19 mouse cellular contexts compared by ENCODE assay signal in genomic region chr7:98358016-98358415, GRCm38 (mm10). TPM values are rescaled to one million over a fixed set of nuclear protein-coding genes. Genes with fewer than 3 reads are reported as not detected.
DNase-seq lines count a peak whose midpoint lies in the region; ATAC-seq and TF ChIP-seq lines count a peak whose summit lies in the region.
"Had no signal": no experiment of that assay in that cellular context is flagged by ENCODE, and none has a peak within 500 bp of the region (broad histone marks: within the 10 kb centered on the region; RNA-seq: fewer than 3 reads in every experiment).

No protein-coding gene starts in this region.

- ATAC-seq in cerebellum, adult (ENCODE audit: insufficient number of reproducible peaks, low FRiP score, low TSS enrichment): no peak
- ATAC-seq in kidney, embryonic 16.5 days (ENCODE audit: low FRiP score, low TSS enrichment): no peak
- ATAC-seq in midbrain, postnatal 0 days (ENCODE audit: low FRiP score): no peak
- ATAC-seq in limb, embryonic 13.5 days (ENCODE audit: low FRiP score, low read depth): no peak
- ATAC-seq: CD4-positive, CD25-positive, alpha-beta regulatory T cell, adult 4 months; intestine, embryonic 16.5 days had no signal

- no peak overlapping the region for H3K27ac ChIP-seq in kidney, adult 2 months (ENCODE audit: insufficient read depth, low read depth, low read length)
- no peak overlapping the region for H3K27ac ChIP-seq in kidney, embryonic 16.5 days (ENCODE audit: low read length)
- 0 out of 2 replicates have a peak overlapping the region, but pooled peaks have one; percentile 28 for H3K27ac ChIP-seq in midbrain, embryonic 10.5 days (replicated peaks)
- H3K27ac ChIP-seq in midbrain, postnatal 0 days (ENCODE audit: low read depth, low read length): no peak overlapping the region
- no peak overlapping the region for H3K27ac ChIP-seq in limb, embryonic 13.5 days
- H3K27ac ChIP-seq: heart, embryonic 13.5 days; layer of hippocampus, adult 2 months had no signal

- H3K4me2 ChIP-seq in kidney, embryonic 16.5 days (replicated peaks; ENCODE audit: low read depth, low read length): no peak overlapping the region
- H3K4me2 ChIP-seq in midbrain, postnatal 0 days (ENCODE audit: low read depth, low read length, poor library complexity, severe bottlenecking): no peak overlapping the region
- H3K4me2 ChIP-seq in limb, embryonic 13.5 days (replicated peaks): peak overlapping the region; percentile 87
- H3K4me2 ChIP-seq: heart, embryonic 13.5 days had no signal

- DNase-seq in cerebellum, postnatal 10 days: peak; percentile 13 to 19
- peak; percentile 61 for DNase-seq in kidney, adult 2 months
- no peak for DNase-seq in midbrain, embryonic 10.5 days (ENCODE audit: low spot score)
- no peak for DNase-seq in midbrain, postnatal 0 days (ENCODE audit: low spot score)
- DNase-seq in adrenal gland, postnatal 14 days: no peak
- DNase-seq: cerebellum, adult 11 months; cerebellum, postnatal 25 days; heart, postnatal 36 days; lung, adult 2 months; lung, postnatal 36 days; thymus, adult 18-20 months had no signal

- no peaks in the 10 kb centered on the region for H3K36me3 ChIP-seq in kidney, adult 2 months (ENCODE audit: control insufficient read depth, insufficient read depth, low read length)
- H3K36me3 ChIP-seq in kidney, embryonic 16.5 days (ENCODE audit: insufficient read depth, low read length): no peaks in the 10 kb centered on the region
- H3K36me3 ChIP-seq in midbrain, embryonic 10.5 days: peaks cover 5% of the 10 kb centered on the region; the same call in 1 of the 2 replicates
- no peaks in the 10 kb centered on the region for H3K36me3 ChIP-seq in midbrain, postnatal 0 days (ENCODE audit: insufficient read depth, low read length)
- H3K36me3 ChIP-seq in limb, embryonic 13.5 days: peaks cover 7% of the 10 kb centered on the region
- H3K36me3 ChIP-seq: G1E had no signal

- 75% methylated on average over 1 of the region's 1 CpGs for WGBS in kidney, adult 2 months
- WGBS in kidney, embryonic 16.5 days: 64% methylated on average over 1 of the region's 1 CpGs
- 61% methylated on average over 1 of the region's 1 CpGs for WGBS in midbrain, embryonic 10.5 days
- WGBS in midbrain, postnatal 0 days: 50% methylated on average over 1 of the region's 1 CpGs
- 55% methylated on average over 1 of the region's 1 CpGs for WGBS in limb, embryonic 13.5 days

- H3K27me3 ChIP-seq in kidney, adult 2 months (replicated peaks; ENCODE audit: control insufficient read depth, insufficient read depth, low read length): no peaks in the 10 kb centered on the region
- H3K27me3 ChIP-seq in kidney, embryonic 16.5 days (ENCODE audit: insufficient read depth, low read length): no peaks in the 10 kb centered on the region
- no peaks in the 10 kb centered on the region for H3K27me3 ChIP-seq in midbrain, embryonic 10.5 days (ENCODE audit: low read depth, poor library complexity, severe bottlenecking)
- H3K27me3 ChIP-seq in midbrain, postnatal 0 days (ENCODE audit: insufficient read depth, low read length): no peaks in the 10 kb centered on the region
- H3K27me3 ChIP-seq in limb, embryonic 13.5 days: no peaks in the 10 kb centered on the region
- H3K27me3 ChIP-seq: heart, embryonic 13.5 days had no signal

- TF ChIP-seq POLR2A in kidney, adult 2 months (IDR thresholded peaks at IDR 0.05; ENCODE audit: low read depth, low read length): no peak

- no peak overlapping the region for H3K4me3 ChIP-seq in kidney, adult 2 months (ENCODE audit: insufficient read depth, low read depth, low read length)
- no peak overlapping the region for H3K4me3 ChIP-seq in kidney, embryonic 16.5 days (ENCODE audit: low read length)
- no peak overlapping the region for H3K4me3 ChIP-seq in midbrain, embryonic 10.5 days
- no peak overlapping the region for H3K4me3 ChIP-seq in midbrain, postnatal 0 days (ENCODE audit: low read depth, low read length)
- H3K4me3 ChIP-seq in limb, embryonic 13.5 days: 0 out of 2 replicates have a peak overlapping the region, but pooled peaks have one; percentile 5
- H3K4me3 ChIP-seq: heart, embryonic 13.5 days; layer of hippocampus, adult 2 months had no signal

- no peaks in the 10 kb centered on the region for H3K9me3 ChIP-seq in kidney, embryonic 16.5 days (ENCODE audit: low read length)
- no peaks in the 10 kb centered on the region for H3K9me3 ChIP-seq in midbrain, embryonic 10.5 days (replicated peaks)
- no peaks in the 10 kb centered on the region for H3K9me3 ChIP-seq in midbrain, postnatal 0 days (ENCODE audit: low read length)
- no peaks in the 10 kb centered on the region for H3K9me3 ChIP-seq in limb, embryonic 13.5 days
- H3K9me3 ChIP-seq: G1E; heart, embryonic 13.5 days had no signal

- H3K9ac ChIP-seq in kidney, embryonic 16.5 days (replicated peaks; ENCODE audit: low read length): no peak overlapping the region; the same call in 1 of the 2 replicates
- no peak overlapping the region for H3K9ac ChIP-seq in midbrain, postnatal 0 days (replicated peaks; ENCODE audit: low read length, poor library complexity, severe bottlenecking)
- H3K9ac ChIP-seq in limb, embryonic 13.5 days: no peak overlapping the region
- H3K9ac ChIP-seq: heart, embryonic 13.5 days had no signal

- peaks cover 30% of the 10 kb centered on the region for H3K4me1 ChIP-seq in kidney, adult 2 months (ENCODE audit: control insufficient read depth, insufficient read depth, low read length)
- peaks cover 44% of the 10 kb centered on the region for H3K4me1 ChIP-seq in kidney, embryonic 16.5 days (ENCODE audit: insufficient read depth, low read length)
- H3K4me1 ChIP-seq in midbrain, embryonic 10.5 days: peaks cover 79% of the 10 kb centered on the region
- peaks cover 21% of the 10 kb centered on the region for H3K4me1 ChIP-seq in midbrain, postnatal 0 days (ENCODE audit: insufficient read depth, low read length)
- peaks cover 74% of the 10 kb centered on the region for H3K4me1 ChIP-seq in limb, embryonic 13.5 days

- TF ChIP-seq CTCF in kidney, adult 2 months (conservative IDR thresholded peaks at IDR 0.05; ENCODE audit: insufficient read depth, insufficient read length, low read depth, low read length): no peak
- no peak for TF ChIP-seq CTCF in midbrain, postnatal 0 days (IDR thresholded peaks at IDR 0.05)

RNA-seq across cellular contexts. Expression of gene Tsku, which starts 3.1 kb away (rescaled TPM):
- polyA plus RNA-seq in kidney, adult 2 months (2012; rRNA removed): 9.5 and 13.1 TPM in 2 replicates
- 7.3 and 9.9 TPM in 2 replicates for polyA plus RNA-seq in kidney, embryonic 16.5 days (2015; fragmentation: Nextera tagmentation; extraction: Ambion mirVana)
- polyA plus RNA-seq in midbrain, embryonic 10.5 days (2016; fragmentation: Nextera tagmentation; extraction: Ambion mirVana): 7.7 and 10.0 TPM in 2 replicates
- total RNA-seq in midbrain, postnatal 0 days (2014; rRNA removed): 30.7 and 32.1 TPM in 2 replicates
- polyA plus RNA-seq in midbrain, postnatal 0 days (2015; fragmentation: Nextera tagmentation; extraction: Ambion mirVana): 6.1 and 7.0 TPM in 2 replicates
- polyA plus RNA-seq in limb, embryonic 13.5 days (2015; fragmentation: Nextera tagmentation; extraction: Ambion mirVana): 22.4 and 23.1 TPM in 2 replicates
- total RNA-seq in adrenal gland, postnatal 14 days (2021): 12.3 and 13.2 TPM in 2 replicates
- total RNA-seq: G1E had no signal
- polyA plus RNA-seq: CD4-positive, CD25-positive, alpha-beta regulatory T cell, adult 4 months; G1E had no signal

RNA-seq across cellular contexts. Expression of gene Acer3, which starts 37.0 kb away (rescaled TPM):
- polyA plus RNA-seq in kidney, adult 2 months (2012; rRNA removed): 8.1 and 11.9 TPM in 2 replicates
- 27.4 and 32.3 TPM in 2 replicates for polyA plus RNA-seq in kidney, embryonic 16.5 days (2015; fragmentation: Nextera tagmentation; extraction: Ambion mirVana)
- 19.4 and 19.5 TPM in 2 replicates for polyA plus RNA-seq in midbrain, embryonic 10.5 days (2016; fragmentation: Nextera tagmentation; extraction: Ambion mirVana)
- 12.0 and 15.5 TPM in 2 replicates for total RNA-seq in midbrain, postnatal 0 days (2014; rRNA removed)
- polyA plus RNA-seq in midbrain, postnatal 0 days (2015; fragmentation: Nextera tagmentation; extraction: Ambion mirVana): 19.4 and 19.8 TPM in 2 replicates
- polyA plus RNA-seq in limb, embryonic 13.5 days (2015; fragmentation: Nextera tagmentation; extraction: Ambion mirVana): 33.7 and 34.7 TPM in 2 replicates
- total RNA-seq in adrenal gland, postnatal 14 days (2021): 16.6 and 17.0 TPM in 2 replicates

Comparison
In these comparisons a context has a peak if more than half of its experiments do, and no peak if none do; other contexts are left out.
1. DNase-seq: peak in cerebellum, postnatal 10 days (2 of 2) and kidney, adult 2 months (single experiment); none in midbrain, embryonic 10.5 days (single experiment), midbrain, postnatal 0 days (single experiment) and adrenal gland, postnatal 14 days (single experiment).